Mouse (Mus musculus): ENCODE measurements around the gene Ppp1r15a. TPM values are rescaled to one million over a fixed set of nuclear protein-coding genes. Genes with fewer than 3 reads are reported as not detected.

Ppp1r15a gene
- polyA plus RNA-seq, 1 experiment from 2014 or later: 20.1 TPM

DNA sequence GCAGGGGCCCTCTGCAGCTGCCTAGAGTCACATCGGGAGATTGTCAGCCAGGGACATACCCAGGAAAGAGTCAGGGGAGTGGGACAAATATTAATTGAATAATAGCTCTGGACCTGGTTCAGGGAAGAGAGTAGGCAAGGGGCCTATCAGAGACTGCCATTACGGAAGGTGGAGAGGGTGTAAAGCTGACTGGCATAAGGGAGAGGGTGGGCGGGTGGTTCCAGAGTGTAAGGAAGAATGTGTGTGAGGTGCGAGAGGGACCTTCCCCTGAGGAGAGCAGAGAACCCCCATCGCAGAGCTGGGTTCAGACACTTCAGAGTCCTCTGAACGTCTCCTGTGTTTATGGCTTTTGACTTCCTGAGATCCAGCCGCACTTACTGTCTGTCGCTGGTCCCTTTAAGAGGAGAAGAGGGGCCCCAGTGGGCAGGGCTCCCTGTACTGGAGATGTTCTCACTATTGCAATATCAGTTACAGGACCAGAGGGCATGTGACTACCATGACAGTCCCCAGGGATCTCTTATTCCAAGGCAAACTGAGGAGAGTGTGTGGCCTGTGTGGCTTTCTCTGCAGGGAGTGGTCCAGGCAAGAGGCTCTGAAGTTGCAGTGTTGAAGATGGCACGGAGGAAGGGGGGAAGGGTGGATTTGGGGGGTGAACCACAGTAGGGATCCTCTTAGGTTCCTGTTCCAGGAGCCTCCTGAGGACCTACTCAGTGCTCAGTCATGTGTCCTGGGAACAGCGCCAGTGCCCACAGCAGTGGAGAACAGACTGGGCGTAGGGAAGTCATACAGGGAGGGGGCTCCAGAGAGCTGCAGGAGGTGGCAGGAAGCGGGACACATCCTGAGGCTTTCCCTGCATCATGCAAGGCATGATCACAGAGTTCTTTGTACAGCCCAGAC, 35.8 kb upstream of the Ppp1r15a start:
- H3K4me1 ChIP-seq: no peaks in the 10 kb centered on the region
- no peak overlapping the region for H3K9ac ChIP-seq
- no peak overlapping the region for H3K4me2 ChIP-seq (replicated peaks)
- no peak for ATAC-seq (ENCODE audit: low FRiP score, low read depth)
- no peaks in the 10 kb centered on the region for H3K36me3 ChIP-seq
- WGBS: 53% methylated on average over 12 of the region's 12 CpGs
- no peak overlapping the region for H3K4me3 ChIP-seq
- H3K9me3 ChIP-seq: no peaks in the 10 kb centered on the region
- H3K27ac ChIP-seq: no peak overlapping the region
- no peaks in the 10 kb centered on the region for H3K27me3 ChIP-seq (replicated peaks)

DNA sequence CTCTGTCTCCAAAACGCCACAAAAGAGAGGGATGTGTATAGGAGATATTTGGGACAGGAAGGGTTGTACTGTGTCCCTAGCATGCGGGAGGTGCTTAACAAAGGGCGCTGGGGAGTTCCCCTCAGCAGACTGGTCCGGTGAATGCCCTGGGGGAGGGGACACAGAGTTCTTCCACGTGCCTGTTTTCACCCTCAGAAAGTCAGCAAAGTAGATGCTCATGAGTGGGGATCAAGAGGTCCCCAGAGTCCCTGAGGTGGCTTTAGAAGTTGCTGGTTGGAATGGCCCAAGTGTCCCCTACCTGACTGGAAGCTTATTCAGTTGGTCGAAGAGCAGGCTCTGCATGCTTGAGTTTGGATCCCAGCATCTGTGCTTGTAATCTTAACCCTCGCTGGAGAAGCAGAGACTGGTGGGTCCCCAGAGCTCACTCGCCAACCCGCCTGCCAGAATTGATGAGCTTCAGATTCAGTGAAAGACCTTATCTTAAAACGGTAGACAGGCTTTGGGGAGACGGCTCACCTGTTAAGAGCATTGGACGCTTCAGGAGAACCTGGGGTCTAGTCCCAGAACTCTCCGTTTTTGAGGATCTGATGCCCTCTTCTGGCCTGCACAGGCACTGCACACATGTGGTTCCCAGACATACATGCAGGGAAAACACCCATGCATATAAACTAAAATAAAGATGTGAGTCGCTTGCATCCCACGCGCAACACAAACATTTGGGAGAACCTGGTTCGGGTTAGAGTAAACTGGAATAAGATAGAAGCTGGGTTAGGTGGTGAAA, 35.0 kb upstream of the Ppp1r15a start:
- H3K4me2 ChIP-seq (replicated peaks): 0 out of 2 replicates have a peak overlapping the region, but pooled peaks have one; percentile 7
- H3K27me3 ChIP-seq (replicated peaks): no peaks in the 10 kb centered on the region
- ATAC-seq (ENCODE audit: low FRiP score, low read depth): no peak
- no peak overlapping the region for H3K27ac ChIP-seq
- 31% methylated on average over 17 of the region's 17 CpGs for WGBS
- no peaks in the 10 kb centered on the region for H3K4me1 ChIP-seq
- H3K9me3 ChIP-seq: no peaks in the 10 kb centered on the region
- H3K9ac ChIP-seq: no peak overlapping the region
- H3K36me3 ChIP-seq: no peaks in the 10 kb centered on the region
- H3K4me3 ChIP-seq: no peak overlapping the region

DNA sequence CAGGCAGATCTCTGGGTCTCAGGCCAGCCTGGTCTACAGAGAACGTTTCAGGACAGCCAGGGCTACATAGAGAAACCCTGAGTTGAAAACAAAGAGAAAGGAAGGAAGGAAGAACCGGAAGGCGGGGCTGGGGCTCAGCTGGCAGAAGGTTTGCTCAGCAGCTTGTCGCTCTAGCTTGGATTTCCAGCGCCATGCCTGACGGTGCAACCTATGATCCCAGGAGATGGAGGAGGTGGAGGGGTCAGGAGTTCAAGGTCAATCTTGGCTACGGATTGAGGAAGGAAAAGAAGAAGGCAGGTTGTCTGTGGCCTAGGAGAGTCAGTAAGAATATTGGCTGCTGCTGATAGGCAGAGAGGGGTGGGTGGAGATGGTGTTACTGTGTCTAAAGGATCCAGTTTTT, 34.2 kb upstream of the Ppp1r15a start:
- no peaks in the 10 kb centered on the region for H3K4me1 ChIP-seq
- H3K9me3 ChIP-seq: no peaks in the 10 kb centered on the region
- no peak overlapping the region for H3K4me2 ChIP-seq (replicated peaks)
- 86% methylated on average over 7 of the region's 7 CpGs for WGBS
- H3K27me3 ChIP-seq (replicated peaks): no peaks in the 10 kb centered on the region
- H3K27ac ChIP-seq: no peak overlapping the region
- no peak overlapping the region for H3K4me3 ChIP-seq
- H3K9ac ChIP-seq: no peak overlapping the region
- no peak for ATAC-seq (ENCODE audit: low FRiP score, low read depth)
- H3K36me3 ChIP-seq: no peaks in the 10 kb centered on the region

DNA sequence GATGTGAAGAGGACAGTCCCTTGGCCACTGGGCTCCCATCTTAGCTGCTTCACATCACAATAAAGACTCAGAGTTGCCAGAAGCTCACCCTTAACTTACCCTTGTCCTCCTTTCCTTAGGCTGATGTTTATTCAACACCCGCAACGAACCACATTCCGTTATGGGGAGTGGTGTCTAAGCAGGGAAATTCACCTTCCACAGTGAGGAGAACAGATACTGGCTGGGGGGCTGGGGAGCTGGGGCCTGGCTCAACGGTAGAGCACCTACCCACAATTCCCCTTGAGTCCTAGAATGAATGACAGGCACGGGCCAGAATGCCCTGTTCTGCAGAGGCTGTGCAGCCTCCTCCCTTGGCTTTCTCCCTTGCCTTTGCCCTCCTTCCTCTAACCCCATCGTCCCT, 32.8 kb upstream of the Ppp1r15a start:
- 77% methylated on average over 5 of the region's 6 CpGs for WGBS
- no peaks in the 10 kb centered on the region for H3K36me3 ChIP-seq
- H3K4me2 ChIP-seq (replicated peaks): no peak overlapping the region
- H3K4me1 ChIP-seq: no peaks in the 10 kb centered on the region
- H3K27ac ChIP-seq: no peak overlapping the region
- no peaks in the 10 kb centered on the region for H3K9me3 ChIP-seq
- no peak overlapping the region for H3K9ac ChIP-seq
- H3K27me3 ChIP-seq (replicated peaks): no peaks in the 10 kb centered on the region
- H3K4me3 ChIP-seq: no peak overlapping the region
- ATAC-seq (ENCODE audit: low FRiP score, low read depth): no peak

DNA sequence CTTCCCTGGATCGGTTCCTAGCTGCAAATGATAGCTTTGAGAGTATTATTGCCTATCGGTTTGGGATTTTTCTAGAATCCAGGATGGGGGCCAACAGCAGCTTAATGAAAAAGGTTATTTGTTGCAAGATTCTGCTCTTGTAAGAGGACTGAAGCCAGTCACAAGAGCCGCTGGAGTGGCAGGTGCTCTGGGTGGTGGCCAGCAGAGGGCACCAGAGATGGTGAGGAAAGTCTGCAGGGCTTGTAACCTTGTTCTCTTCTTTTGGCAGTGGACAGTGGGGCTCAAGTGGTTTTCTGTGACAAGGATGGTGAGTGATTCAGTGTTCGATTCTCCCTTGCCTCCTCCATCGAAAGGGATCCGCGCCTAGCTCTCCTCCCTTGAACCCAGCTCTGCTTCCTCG, 29.7 kb upstream of the Ppp1r15a start:
- WGBS: 25% methylated on average over 8 of the region's 8 CpGs
- no peaks in the 10 kb centered on the region for H3K9me3 ChIP-seq
- no peaks in the 10 kb centered on the region for H3K4me1 ChIP-seq
- no peak overlapping the region for H3K4me3 ChIP-seq
- ATAC-seq (ENCODE audit: low FRiP score, low read depth): no peak
- no peak overlapping the region for H3K27ac ChIP-seq
- H3K27me3 ChIP-seq (replicated peaks): no peaks in the 10 kb centered on the region
- H3K9ac ChIP-seq: no peak overlapping the region
- H3K4me2 ChIP-seq (replicated peaks): no peak overlapping the region
- H3K36me3 ChIP-seq: no peaks in the 10 kb centered on the region

DNA sequence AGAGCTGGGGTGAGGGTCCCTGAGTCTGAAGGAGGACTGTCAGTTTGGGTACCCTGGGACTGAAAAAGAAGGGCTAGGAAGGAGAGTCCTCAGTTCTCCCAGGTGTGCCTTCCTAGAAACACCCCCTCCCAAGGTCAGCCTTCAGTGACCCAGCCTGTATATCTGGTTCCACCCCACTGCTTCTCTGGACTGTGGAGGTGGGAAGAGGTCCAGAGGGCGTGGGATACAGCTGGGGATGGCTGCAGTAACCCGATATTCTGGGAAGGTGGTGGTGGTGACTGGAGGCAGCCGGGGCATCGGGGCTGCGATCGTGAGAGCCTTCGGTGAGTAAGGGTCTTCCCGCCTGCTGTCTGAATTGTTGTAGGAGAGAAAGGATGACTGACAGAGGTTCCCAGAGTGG, 28.7 kb upstream of the Ppp1r15a start, which contains the start of gene Hsd17b14:
Hsd17b14 (plus strand) TSS at position 150 of the 400 bp plus-strand sequence.
- no peak within 1 kb of the TSS for H3K27ac ChIP-seq
- H3K4me1 ChIP-seq: no peaks in the 10 kb centered on the region
- H3K36me3 ChIP-seq: no peaks in the 10 kb centered on the region
- H3K27me3 ChIP-seq (replicated peaks): no peaks in the 10 kb centered on the region
- WGBS: 48% methylated on average over 8 of the region's 8 CpGs
- no peak within 1 kb of the TSS for H3K4me3 ChIP-seq
- H3K9me3 ChIP-seq: no peaks in the 10 kb centered on the region
- H3K9ac ChIP-seq: no peak within 1 kb of the TSS
- no peak for ATAC-seq (ENCODE audit: low FRiP score, low read depth)
- H3K4me2 ChIP-seq (replicated peaks): no peak within 1 kb of the TSS

DNA sequence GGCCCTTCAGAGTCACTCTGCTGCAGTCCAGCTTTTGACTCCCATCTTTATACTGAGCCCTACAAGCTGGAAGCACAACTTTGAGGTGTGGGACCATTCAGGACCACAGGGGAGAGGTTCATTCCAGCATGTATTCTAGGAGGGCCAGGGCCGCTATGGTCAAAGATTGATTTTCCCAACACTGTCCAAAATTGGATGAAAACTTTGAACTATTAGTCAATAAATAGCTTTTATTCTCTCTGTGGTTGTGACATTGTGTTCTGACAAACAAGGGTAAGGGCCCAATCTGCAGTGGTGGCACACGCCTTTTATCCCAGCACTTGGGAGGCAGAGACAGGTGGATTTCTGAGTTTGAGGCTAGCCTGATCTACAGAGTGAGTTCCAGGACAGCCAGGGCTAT, 27.9 kb upstream of the Ppp1r15a start:
- H3K4me3 ChIP-seq: no peak overlapping the region
- whole genome bisulfite sequencing: 88% methylated on average over 2 of the region's 2 CpGs

DNA sequence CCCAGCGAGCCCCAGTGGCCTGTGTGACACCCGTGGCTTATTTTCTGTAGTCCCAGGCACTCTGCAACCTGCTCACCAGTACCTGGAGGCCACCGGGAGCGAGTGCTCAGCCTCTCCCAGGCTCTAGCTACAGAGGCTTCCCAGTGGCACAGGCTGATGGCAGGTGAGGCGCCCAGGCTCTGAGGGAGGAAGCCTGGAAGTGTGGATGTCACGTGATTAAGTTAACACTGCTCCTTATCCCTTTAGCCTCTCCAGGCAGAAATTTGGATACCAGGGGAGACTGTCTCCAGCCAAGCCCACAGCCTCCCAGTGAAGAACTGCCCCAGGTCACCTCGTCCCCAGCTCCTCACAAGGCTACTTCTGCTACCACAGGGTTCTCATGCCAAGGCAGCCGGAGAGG, 27.5 kb upstream of the Ppp1r15a start:
- 68% methylated on average over 8 of the region's 8 CpGs for WGBS

More for the DNA sequence above, 27.9 kb upstream of the Ppp1r15a start:
- ATAC-seq (ENCODE audit: low FRiP score, low read depth): no peak
- no peak overlapping the region for H3K9ac ChIP-seq
- H3K27ac ChIP-seq: no peak overlapping the region
- H3K4me1 ChIP-seq: no peaks in the 10 kb centered on the region
- H3K27me3 ChIP-seq (replicated peaks): no peaks in the 10 kb centered on the region
- H3K9me3 ChIP-seq: no peaks in the 10 kb centered on the region
- no peak overlapping the region for H3K4me2 ChIP-seq (replicated peaks)
- no peaks in the 10 kb centered on the region for H3K36me3 ChIP-seq

DNA sequence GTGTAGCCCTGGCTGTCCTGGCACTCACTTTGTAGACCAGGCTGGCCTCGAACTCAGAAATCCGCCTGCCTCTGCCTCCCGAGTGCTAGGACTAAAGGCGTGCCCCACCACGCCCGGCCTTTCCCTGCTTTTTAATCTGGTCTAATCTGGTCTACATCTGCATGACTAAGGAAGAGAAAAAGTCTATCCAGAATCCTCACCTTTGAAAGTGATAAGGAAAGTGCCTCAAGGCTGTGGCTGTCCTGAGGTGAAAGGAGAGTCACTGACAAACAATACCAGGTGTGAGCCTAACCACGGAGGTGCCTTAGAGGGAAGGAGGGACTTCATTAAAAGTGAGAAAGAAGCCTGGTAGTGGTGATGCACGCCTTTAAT, 25.4 kb upstream of the Ppp1r15a start:
- H3K36me3 ChIP-seq: no peaks in the 10 kb centered on the region
- H3K27ac ChIP-seq: no peak overlapping the region
- no peak for ATAC-seq (ENCODE audit: low FRiP score, low read depth)

More for the DNA sequence above, 27.5 kb upstream of the Ppp1r15a start:
- H3K27me3 ChIP-seq (replicated peaks): no peaks in the 10 kb centered on the region
- H3K4me3 ChIP-seq: no peak overlapping the region
- H3K9ac ChIP-seq: no peak overlapping the region
- no peaks in the 10 kb centered on the region for H3K36me3 ChIP-seq
- H3K9me3 ChIP-seq: no peaks in the 10 kb centered on the region
- H3K4me1 ChIP-seq: no peaks in the 10 kb centered on the region
- H3K27ac ChIP-seq: no peak overlapping the region
- ATAC-seq (ENCODE audit: low FRiP score, low read depth): no peak
- no peak overlapping the region for H3K4me2 ChIP-seq (replicated peaks)

DNA sequence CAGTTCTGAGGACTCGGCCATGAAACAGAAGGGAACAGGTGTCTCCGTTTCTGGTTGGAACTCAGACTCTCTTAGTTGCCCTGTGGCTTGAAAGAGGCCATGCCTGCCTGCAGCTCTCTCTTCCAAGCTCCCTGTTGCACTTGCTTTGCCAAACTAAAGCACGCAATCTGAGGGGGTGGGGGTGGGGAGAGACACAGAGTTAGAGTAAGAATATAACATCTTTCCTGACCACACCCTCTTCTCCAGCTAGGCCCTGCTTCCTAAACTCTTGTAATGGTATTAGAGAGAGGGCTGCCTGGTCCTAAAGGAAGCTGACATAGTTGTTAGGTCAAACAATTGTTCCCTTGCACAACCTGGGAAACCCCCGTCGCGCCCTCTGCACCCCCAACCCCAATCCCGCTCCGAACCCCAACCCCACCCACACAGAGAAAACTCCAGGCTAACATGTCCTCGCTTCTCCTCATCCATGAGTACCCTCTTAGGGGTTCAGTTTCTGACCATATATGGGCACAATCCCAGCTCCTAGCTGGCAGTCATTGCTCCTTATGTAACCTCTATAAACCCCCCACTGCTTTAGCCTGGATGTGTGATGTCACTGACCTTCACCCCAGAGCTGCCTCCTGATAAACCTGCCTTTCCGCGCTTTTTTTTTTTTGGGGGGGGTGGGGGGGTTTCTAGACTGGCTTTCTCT, 24.9 kb upstream of the Ppp1r15a start:
- Histone ChIP-seq H3K4me3 (no peak overlapping the region), H3K9me3 (no peaks in the 10 kb centered on the region), H3K4me2 (replicated peaks) (no peak overlapping the region), H3K27ac (no peak overlapping the region), H3K27me3 (replicated peaks) (no peaks in the 10 kb centered on the region), H3K9ac (no peak overlapping the region), H3K36me3 (no peaks in the 10 kb centered on the region), H3K4me1 (no peaks in the 10 kb centered on the region)
- ATAC-seq (ENCODE audit: low FRiP score, low read depth): no peak
- 77% methylated on average over 11 of the region's 11 CpGs for WGBS

More for the DNA sequence above, 25.4 kb upstream of the Ppp1r15a start:
- Histone ChIP-seq H3K27me3 (replicated peaks) (no peaks in the 10 kb centered on the region), H3K4me1 (no peaks in the 10 kb centered on the region), H3K4me3 (no peak overlapping the region), H3K4me2 (replicated peaks) (no peak overlapping the region), H3K9ac (no peak overlapping the region), H3K9me3 (no peaks in the 10 kb centered on the region)
- WGBS: 84% methylated on average over 8 of the region's 8 CpGs

DNA sequence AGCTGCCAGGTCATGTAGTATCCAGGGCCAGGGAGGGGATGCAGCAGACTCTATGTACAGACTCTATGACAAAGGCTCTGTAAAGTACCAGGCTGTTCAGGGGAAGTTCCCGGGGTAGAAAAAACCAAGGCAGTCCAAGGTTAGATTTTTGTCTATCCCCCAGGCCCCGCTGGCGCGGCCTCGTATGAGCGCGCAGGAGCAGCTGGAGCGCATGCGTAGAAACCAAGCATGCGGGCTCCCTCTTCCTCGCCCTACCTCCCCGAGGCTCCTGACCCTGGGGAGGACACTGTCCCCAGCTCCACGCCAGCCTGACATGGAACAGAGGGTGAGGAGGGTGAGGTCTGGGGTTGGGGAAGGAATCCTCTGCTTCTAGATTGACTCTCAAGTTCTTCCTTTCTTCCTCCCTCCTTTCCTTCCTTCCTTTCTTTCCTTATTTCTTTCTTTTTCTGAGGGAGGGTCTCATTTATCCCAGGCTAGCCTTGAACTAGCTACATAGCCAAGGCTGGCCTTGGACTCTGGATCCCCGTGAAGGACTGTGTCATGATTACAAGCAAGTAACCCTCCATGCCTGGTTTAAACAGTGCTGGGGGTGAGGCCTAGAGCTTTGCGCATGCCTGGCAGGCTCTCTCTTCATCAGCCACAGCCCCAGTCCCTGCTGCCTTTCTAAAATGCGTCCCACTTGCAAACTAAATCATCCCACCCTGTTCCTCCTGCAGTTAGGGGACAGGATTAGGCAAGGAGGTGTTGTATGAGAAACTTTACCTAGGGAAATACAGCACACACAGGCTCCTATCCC, 23.8 kb upstream of the Ppp1r15a start:
- H3K9me3 ChIP-seq: no peaks in the 10 kb centered on the region
- no peak overlapping the region for H3K9ac ChIP-seq
- no peak for ATAC-seq (ENCODE audit: low FRiP score, low read depth)
- no peaks in the 10 kb centered on the region for H3K4me1 ChIP-seq
- no peak overlapping the region for H3K4me3 ChIP-seq
- no peaks in the 10 kb centered on the region for H3K36me3 ChIP-seq
- H3K27me3 ChIP-seq (replicated peaks): no peaks in the 10 kb centered on the region
- 88% methylated on average over 16 of the region's 16 CpGs for WGBS
- no peak overlapping the region for H3K4me2 ChIP-seq (replicated peaks)
- H3K27ac ChIP-seq: no peak overlapping the region
